Mouse (Mus musculus): ENCODE results near the gene Olfr250.
A peak's percentile ranks its signal among the peaks of the same experiment; 100 is the strongest.
"Not testable (repeated sequence)": the region's sequence is repeated elsewhere in the genome, so short reads cannot be mapped to it uniquely, and the experiment has no call there.

Gene Olfr250

GRCm38 (mm10) chr9:38366596-38366995, at the start of gene Olfr250:
Olfr250 (plus strand) TSS chr9:38366896.
- DNase-seq, result no peak

GRCm38 (mm10) chr9:38328760-38329159, 37.9 kb upstream of the Olfr250 start, which contains the start of gene Olfr25:
Olfr25 (plus strand) TSS chr9:38329060.
- DNase-seq, result no peak

- no peak for DNase-seq
Measured at GRCm38 (mm10) chr9:38348111-38348510, 18.6 kb upstream of the Olfr250 start, which contains the start of gene Olfr898. Olfr898 (plus strand) TSS chr9:38348411.

- DNase-seq, result no peak
Measured at GRCm38 (mm10) chr9:38376786-38377185, 10.1 kb downstream of the Olfr250 start, which contains the start of gene Olfr251. Olfr251 (plus strand) TSS chr9:38377086.

GRCm38 (mm10) chr9:38401398-38401797, 34.7 kb downstream of the Olfr250 start, which contains the start of gene Olfr147:
Olfr147 (plus strand) TSS chr9:38401698.
- no peak for DNase-seq

- not testable (repeated sequence) for DNase-seq
Measured at GRCm38 (mm10) chr9:38407502-38407901, 40.8 kb downstream of the Olfr250 start.

- DNase-seq, result peak; percentile 27
Measured at GRCm38 (mm10) chr9:38413502-38413901, 46.8 kb downstream of the Olfr250 start.
